Mouse (Mus musculus): ENCODE measurements around the gene Hmgxb4.

Gene Hmgxb4

GRCm38 (mm10) chr8:75047784-75048183 lies 54.6 kb downstream of the Hmgxb4 start:
- Histone ChIP-seq H3K4me1 (replicated peaks; ENCODE audit: low read depth, low read length) (no peaks in the 10 kb centered on the region), H3K4me3 (replicated peaks; ENCODE audit: low read length) (no peak overlapping the region), H3K36me3 (ENCODE audit: insufficient read depth, low read length) (peaks cover 73% of the 10 kb centered on the region), H3K9me3 (ENCODE audit: low read length) (no peaks in the 10 kb centered on the region), H3K27me3 (ENCODE audit: insufficient read depth, low read length) (no peaks in the 10 kb centered on the region)
- no peak for TF ChIP-seq CTCF (conservative IDR thresholded peaks at IDR 0.05; ENCODE audit: low read length)
- no peak for TF ChIP-seq NANOG (IDR thresholded peaks at IDR 0.05; ENCODE audit: borderline replicate concordance, low read length)
- TF ChIP-seq POU5F1 (IDR thresholded peaks at IDR 0.05; ENCODE audit: borderline replicate concordance, low read length) = no peak

- Histone ChIP-seq H3K4me3 (replicated peaks; ENCODE audit: low read length) (no peak overlapping the region), H3K36me3 (ENCODE audit: insufficient read depth, low read length) (peaks cover 94% of the 10 kb centered on the region), H3K27me3 (ENCODE audit: insufficient read depth, low read length) (no peaks in the 10 kb centered on the region), H3K4me1 (replicated peaks; ENCODE audit: low read depth, low read length) (peaks cover 20% of the 10 kb centered on the region), H3K9me3 (ENCODE audit: low read length) (no peaks in the 10 kb centered on the region)
- TF ChIP-seq POU5F1 (IDR thresholded peaks at IDR 0.05; ENCODE audit: borderline replicate concordance, low read length) (no peak), NANOG (IDR thresholded peaks at IDR 0.05; ENCODE audit: borderline replicate concordance, low read length) (no peak), CTCF (conservative IDR thresholded peaks at IDR 0.05; ENCODE audit: low read length) (no peak)
These were observed 60.2 kb downstream of the Hmgxb4 start for GRCm38 (mm10) chr8:75053342-75053741.

- TF ChIP-seq NANOG (IDR thresholded peaks at IDR 0.05; ENCODE audit: borderline replicate concordance, low read length) (no peak), POU5F1 (IDR thresholded peaks at IDR 0.05; ENCODE audit: borderline replicate concordance, low read length) (no peak), CTCF (conservative IDR thresholded peaks at IDR 0.05; ENCODE audit: low read length) (no peak)
- Histone ChIP-seq H3K36me3 (ENCODE audit: insufficient read depth, low read length) (peaks cover 94% of the 10 kb centered on the region), H3K4me1 (replicated peaks; ENCODE audit: low read depth, low read length) (peaks cover 20% of the 10 kb centered on the region), H3K9me3 (ENCODE audit: low read length) (no peaks in the 10 kb centered on the region), H3K4me3 (replicated peaks; ENCODE audit: low read length) (no peak overlapping the region), H3K27me3 (ENCODE audit: insufficient read depth, low read length) (no peaks in the 10 kb centered on the region)
These were observed 62.5 kb downstream of the Hmgxb4 start for GRCm38 (mm10) chr8:75055673-75056072.

- Histone ChIP-seq H3K9me3 (ENCODE audit: low read length) (no peaks in the 10 kb centered on the region), H3K4me1 (replicated peaks; ENCODE audit: low read depth, low read length) (peaks cover 7% of the 10 kb centered on the region), H3K4me3 (replicated peaks; ENCODE audit: low read length) (no peak overlapping the region), H3K36me3 (ENCODE audit: insufficient read depth, low read length) (peaks cover 95% of the 10 kb centered on the region), H3K27me3 (ENCODE audit: insufficient read depth, low read length) (no peaks in the 10 kb centered on the region)
- TF ChIP-seq CTCF (conservative IDR thresholded peaks at IDR 0.05; ENCODE audit: low read length) (no peak), NANOG (IDR thresholded peaks at IDR 0.05; ENCODE audit: borderline replicate concordance, low read length) (no peak), POU5F1 (IDR thresholded peaks at IDR 0.05; ENCODE audit: borderline replicate concordance, low read length) (no peak)
These were observed 66.9 kb downstream of the Hmgxb4 start for GRCm38 (mm10) chr8:75060022-75060421.

GRCm38 (mm10) chr8:75060815-75061214 lies 67.7 kb downstream of the Hmgxb4 start:
- H3K4me1 ChIP-seq (replicated peaks; ENCODE audit: low read depth, low read length) = no peaks in the 10 kb centered on the region
- TF ChIP-seq NANOG (IDR thresholded peaks at IDR 0.05; ENCODE audit: borderline replicate concordance, low read length) (no peak), CTCF (conservative IDR thresholded peaks at IDR 0.05; ENCODE audit: low read length) (no peak), POU5F1 (IDR thresholded peaks at IDR 0.05; ENCODE audit: borderline replicate concordance, low read length) (no peak)
- no peaks in the 10 kb centered on the region for H3K9me3 ChIP-seq (ENCODE audit: low read length)
- peaks cover 96% of the 10 kb centered on the region for H3K36me3 ChIP-seq (ENCODE audit: insufficient read depth, low read length)
- no peak overlapping the region for H3K4me3 ChIP-seq (replicated peaks; ENCODE audit: low read length)
- no peaks in the 10 kb centered on the region for H3K27me3 ChIP-seq (ENCODE audit: insufficient read depth, low read length)

- Histone ChIP-seq H3K9me3 (ENCODE audit: low read length) (no peaks in the 10 kb centered on the region), H3K4me1 (replicated peaks; ENCODE audit: low read depth, low read length) (no peaks in the 10 kb centered on the region), H3K4me3 (replicated peaks; ENCODE audit: low read length) (no peak overlapping the region), H3K27me3 (ENCODE audit: insufficient read depth, low read length) (no peaks in the 10 kb centered on the region), H3K36me3 (ENCODE audit: insufficient read depth, low read length) (peaks cover 94% of the 10 kb centered on the region)
- TF ChIP-seq CTCF (conservative IDR thresholded peaks at IDR 0.05; ENCODE audit: low read length) (no peak), POU5F1 (IDR thresholded peaks at IDR 0.05; ENCODE audit: borderline replicate concordance, low read length) (no peak), NANOG (IDR thresholded peaks at IDR 0.05; ENCODE audit: borderline replicate concordance, low read length) (no peak)
These were observed 70.1 kb downstream of the Hmgxb4 start for GRCm38 (mm10) chr8:75063290-75063689.

GRCm38 (mm10) chr8:75064790-75065189 lies 71.6 kb downstream of the Hmgxb4 start:
- Histone ChIP-seq H3K4me1 (replicated peaks; ENCODE audit: low read depth, low read length) (no peaks in the 10 kb centered on the region), H3K36me3 (ENCODE audit: insufficient read depth, low read length) (peaks cover 83% of the 10 kb centered on the region), H3K4me3 (replicated peaks; ENCODE audit: low read length) (no peak overlapping the region), H3K27me3 (ENCODE audit: insufficient read depth, low read length) (no peaks in the 10 kb centered on the region), H3K9me3 (ENCODE audit: low read length) (no peaks in the 10 kb centered on the region)
- TF ChIP-seq CTCF (conservative IDR thresholded peaks at IDR 0.05; ENCODE audit: low read length) (no peak), NANOG (IDR thresholded peaks at IDR 0.05; ENCODE audit: borderline replicate concordance, low read length) (no peak), POU5F1 (IDR thresholded peaks at IDR 0.05; ENCODE audit: borderline replicate concordance, low read length) (no peak)

GRCm38 (mm10) chr8:75067287-75067686 lies 74.1 kb downstream of the Hmgxb4 start:
- H3K36me3 ChIP-seq (ENCODE audit: insufficient read depth, low read length) = peaks cover 63% of the 10 kb centered on the region
- no peak overlapping the region for H3K4me3 ChIP-seq (replicated peaks; ENCODE audit: low read length)
- no peak for TF ChIP-seq CTCF (conservative IDR thresholded peaks at IDR 0.05; ENCODE audit: low read length)
- TF ChIP-seq POU5F1 (IDR thresholded peaks at IDR 0.05; ENCODE audit: borderline replicate concordance, low read length) = no peak
- no peak for TF ChIP-seq NANOG (IDR thresholded peaks at IDR 0.05; ENCODE audit: borderline replicate concordance, low read length)
- H3K9me3 ChIP-seq (ENCODE audit: low read length) = no peaks in the 10 kb centered on the region
- no peaks in the 10 kb centered on the region for H3K27me3 ChIP-seq (ENCODE audit: insufficient read depth, low read length)
- peaks cover 9% of the 10 kb centered on the region for H3K4me1 ChIP-seq (replicated peaks; ENCODE audit: low read depth, low read length)

- H3K4me3 ChIP-seq (replicated peaks; ENCODE audit: low read length) = no peak overlapping the region
- H3K9me3 ChIP-seq (ENCODE audit: low read length) = no peaks in the 10 kb centered on the region
- H3K27me3 ChIP-seq (ENCODE audit: insufficient read depth, low read length) = peaks cover 3% of the 10 kb centered on the region; the same call in 1 of the 2 replicates
- TF ChIP-seq POU5F1 (IDR thresholded peaks at IDR 0.05; ENCODE audit: borderline replicate concordance, low read length) = no peak
- TF ChIP-seq NANOG (IDR thresholded peaks at IDR 0.05; ENCODE audit: borderline replicate concordance, low read length) = no peak
- TF ChIP-seq CTCF (conservative IDR thresholded peaks at IDR 0.05; ENCODE audit: low read length) = no peak
- peaks cover 35% of the 10 kb centered on the region for H3K36me3 ChIP-seq (ENCODE audit: insufficient read depth, low read length)
- H3K4me1 ChIP-seq (replicated peaks; ENCODE audit: low read depth, low read length) = peaks cover 9% of the 10 kb centered on the region
These were observed 77.1 kb downstream of the Hmgxb4 start for GRCm38 (mm10) chr8:75070297-75070696.
